Mouse (Mus musculus) c-Kit-positive CD71-negative TER-119-negative erythroid progenitor cells, embryonic 14.5 days (primary cell): Measurements from ENCODE around the gene Dlgap3.

Source experiments
- DNase-seq: peaks from one replicate; pipeline ENCODE4 v3.0.0-alpha.2; 2013; ENCODE audit warnings: low read depth

Gene Dlgap3

GRCm38 (mm10) chr4:127217048-127217447, 48.0 kb downstream of the Dlgap3 start:
- DNase-seq: no peak

- DNase-seq: no peak
Measured at GRCm38 (mm10) chr4:127223291-127223690, 54.3 kb downstream of the Dlgap3 start.

- no peak for DNase-seq
Measured at GRCm38 (mm10) chr4:127223755-127224154, 54.8 kb downstream of the Dlgap3 start.

- DNase-seq: no peak
Measured at GRCm38 (mm10) chr4:127224444-127225100, 55.6 kb downstream of the Dlgap3 start.

GRCm38 (mm10) chr4:127226067-127226466, 57.1 kb downstream of the Dlgap3 start:
- DNase-seq: no peak

- DNase-seq: no peak
Measured at GRCm38 (mm10) chr4:127227051-127227673, 58.2 kb downstream of the Dlgap3 start.

- DNase-seq: no peak
Measured at GRCm38 (mm10) chr4:127232028-127232427, 63.0 kb downstream of the Dlgap3 start.

GRCm38 (mm10) chr4:127232551-127232950, 63.5 kb downstream of the Dlgap3 start:
- DNase-seq: no peak

GRCm38 (mm10) chr4:127233416-127234125, 64.6 kb downstream of the Dlgap3 start:
- DNase-seq: no peak

- peak; percentile 85 for DNase-seq
Measured at GRCm38 (mm10) chr4:127235742-127236487, 66.9 kb downstream of the Dlgap3 start.

- no peak for DNase-seq
Measured at GRCm38 (mm10) chr4:127236631-127237030, 67.6 kb downstream of the Dlgap3 start.

- no peak for DNase-seq
Measured at GRCm38 (mm10) chr4:127237271-127237670, 68.3 kb downstream of the Dlgap3 start.

- DNase-seq: peak; percentile 19
Measured at GRCm38 (mm10) chr4:127242696-127243095, 73.7 kb downstream of the Dlgap3 start.

- DNase-seq: peak; percentile 97
Measured at GRCm38 (mm10) chr4:127243552-127243951, 74.5 kb downstream of the Dlgap3 start, which contains the start of gene Smim12. Smim12 (plus strand) TSS chr4:127243784.

GRCm38 (mm10) chr4:127243953-127244352, 74.9 kb downstream of the Dlgap3 start:
- DNase-seq: peak; percentile 45

GRCm38 (mm10) chr4:127249701-127250349, 80.8 kb downstream of the Dlgap3 start:
- peak; percentile 91 for DNase-seq

- DNase-seq: no peak
Measured at GRCm38 (mm10) chr4:127251963-127252585, 83.1 kb downstream of the Dlgap3 start.

GRCm38 (mm10) chr4:127256739-127257138, 87.7 kb downstream of the Dlgap3 start:
- no peak for DNase-seq

GRCm38 (mm10) chr4:127258186-127258897, 89.3 kb downstream of the Dlgap3 start:
- no peak for DNase-seq

GRCm38 (mm10) chr4:127261601-127262000, 92.6 kb downstream of the Dlgap3 start:
- no peak for DNase-seq
